Mouse (Mus musculus) lung, adult 2 months (tissue): ENCODE data around the gene Strn.

Source experiments
- CTCF ChIP-seq: fragments of 200-500 bp; IDR thresholded peaks from 2 replicates; pipeline ENCODE4 v1.5.1; 2011; ENCODE audit warnings: mild to moderate bottlenecking, low read length, control low read depth; ENCODE audit not compliant: insufficient read depth
- POLR2A ChIP-seq: fragments of 200-500 bp; IDR thresholded peaks from 2 replicates; pipeline ENCODE4 v1.6.1; 2011; ENCODE audit warnings: low read depth, mild to moderate bottlenecking, control low read depth, low read length, borderline replicate concordance; ENCODE audit errors: extremely low read depth

GRCm38 (mm10) chr17:78640387-78640786 is 96.6 kb downstream of the Strn start:
- TF ChIP-seq CTCF (no peak), POLR2A (no peak)
